Mouse (Mus musculus): ENCODE measurements around the gene Acta2.
A peak's percentile ranks its signal among the peaks of the same experiment; 100 is the strongest.
"Not testable (repeated sequence)": the region's sequence is repeated elsewhere in the genome, so short reads cannot be mapped to it uniquely, and the experiment has no call there.

Gene Acta2

GRCm38 (mm10) chr19:34220732-34221380 is 34.5 kb downstream of the Acta2 start:
- no peak for DNase-seq

- no peak for DNase-seq
Measured at GRCm38 (mm10) chr19:34219260-34219968, 36.0 kb downstream of the Acta2 start.

- DNase-seq, result no peak
Measured at GRCm38 (mm10) chr19:34217761-34218160, 37.6 kb downstream of the Acta2 start.

GRCm38 (mm10) chr19:34216956-34217355 is 38.4 kb downstream of the Acta2 start:
- no peak for DNase-seq

- DNase-seq, result no peak
Measured at GRCm38 (mm10) chr19:34214136-34214535, 41.3 kb downstream of the Acta2 start.

GRCm38 (mm10) chr19:34213251-34213645 is 42.1 kb downstream of the Acta2 start:
- DNase-seq, result no peak

GRCm38 (mm10) chr19:34212489-34213250 is 42.7 kb downstream of the Acta2 start:
- DNase-seq, result no peak

GRCm38 (mm10) chr19:34210841-34211240 is 44.5 kb downstream of the Acta2 start:
- no peak for DNase-seq

GRCm38 (mm10) chr19:34209930-34210581 is 45.3 kb downstream of the Acta2 start:
- no peak for DNase-seq

GRCm38 (mm10) chr19:34209031-34209430 is 46.4 kb downstream of the Acta2 start:
- no peak for DNase-seq

- DNase-seq, result no peak
Measured at GRCm38 (mm10) chr19:34206760-34207440, 48.5 kb downstream of the Acta2 start.

GRCm38 (mm10) chr19:34206128-34206527 is 49.3 kb downstream of the Acta2 start:
- DNase-seq, result not testable (repeated sequence)

GRCm38 (mm10) chr19:34202668-34203067 is 52.7 kb downstream of the Acta2 start:
- no peak for DNase-seq

- DNase-seq, result no peak
Measured at GRCm38 (mm10) chr19:34199488-34199887, 55.9 kb downstream of the Acta2 start.

- DNase-seq, result no peak
Measured at GRCm38 (mm10) chr19:34198901-34199300, 56.5 kb downstream of the Acta2 start.

- no peak for DNase-seq
Measured at GRCm38 (mm10) chr19:34198066-34198465, 57.3 kb downstream of the Acta2 start.

GRCm38 (mm10) chr19:34195031-34195430 is 60.4 kb downstream of the Acta2 start:
- no peak for DNase-seq

- DNase-seq, result no peak
Measured at GRCm38 (mm10) chr19:34194132-34194745, 61.2 kb downstream of the Acta2 start.

GRCm38 (mm10) chr19:34193683-34194082 is 61.7 kb downstream of the Acta2 start:
- DNase-seq, result no peak

GRCm38 (mm10) chr19:34193149-34193548 is 62.2 kb downstream of the Acta2 start:
- peak; percentile 12 to 17 for DNase-seq

GRCm38 (mm10) chr19:34192008-34192963 is 63.1 kb downstream of the Acta2 start, which contains the start of gene Stambpl1:
Gene Stambpl1, plus strand, starts transcription at chr19:34192229.
- DNase-seq, result peak; percentile 66 to 70
